8 mouse cellular contexts compared by ENCODE assay signal in genomic region chr10:8715679-8716284, GRCm38 (mm10).
A peak's percentile ranks its signal among the peaks of the same experiment; 100 is the strongest.
DNase-seq lines count a peak whose midpoint lies in the region; ATAC-seq and TF ChIP-seq lines count a peak whose summit lies in the region.

No protein-coding gene starts in this region.

- H3K4me3 ChIP-seq in left cerebral cortex, adult 2 months: no peak overlapping the region

- DNase-seq in adipocyte (ENCODE audit: low spot score): peak; percentile 79
- peak; percentile 76 to 79 for DNase-seq in cerebellum, postnatal 4 days (ENCODE audit: low spot score in 2 of 2)
- peak; percentile 50 for DNase-seq in gastrocnemius, postnatal 25 days
- DNase-seq in left cerebral cortex, adult 2 months (ENCODE audit: extremely low spot score in 1 of 2, low spot score in 2 of 2): peak; percentile 72 to 81
- peak; percentile 72 to 84 for DNase-seq in right cerebral cortex, postnatal 10 days (ENCODE audit: low spot score in 2 of 2)
- DNase-seq in urinary bladder, postnatal 25 days (ENCODE audit: low spot score): peak; percentile 85

- TF ChIP-seq CTCF in left cerebral cortex, adult 2 months (IDR thresholded peaks at IDR 0.05): peak; percentile 92

- H3K27ac ChIP-seq in left cerebral cortex, adult 2 months: no peak overlapping the region

- intact Hi-C loops in left cerebral cortex, adult 2 months (cut with DNase I): loop anchor here (2.0 to 5.0 kb wide), 4 partner anchors 187 to 833 kb away; no protein-coding TSS in a partner anchor

- peak; percentile 48 for ATAC-seq in inflammation-experienced regulatory T-cells, adult 6 months
- ATAC-seq in megakaryocyte-erythroid progenitor cell, adult 5-6 weeks (replicated peaks; ENCODE audit: low FRiP score, low TSS enrichment, poor library complexity, severe bottlenecking): peak; percentile 96
